Mouse (Mus musculus): ENCODE measurements around the gene Tes3-ps. TPM values are rescaled to one million over a fixed set of nuclear protein-coding genes. Genes with fewer than 3 reads are reported as not detected.

Gene Tes3-ps
- polyA plus RNA-seq (2015; fragmentation: Nextera tagmentation; extraction: Ambion mirVana), result 0.84 and 0.92 TPM in 2 replicates

DNA sequence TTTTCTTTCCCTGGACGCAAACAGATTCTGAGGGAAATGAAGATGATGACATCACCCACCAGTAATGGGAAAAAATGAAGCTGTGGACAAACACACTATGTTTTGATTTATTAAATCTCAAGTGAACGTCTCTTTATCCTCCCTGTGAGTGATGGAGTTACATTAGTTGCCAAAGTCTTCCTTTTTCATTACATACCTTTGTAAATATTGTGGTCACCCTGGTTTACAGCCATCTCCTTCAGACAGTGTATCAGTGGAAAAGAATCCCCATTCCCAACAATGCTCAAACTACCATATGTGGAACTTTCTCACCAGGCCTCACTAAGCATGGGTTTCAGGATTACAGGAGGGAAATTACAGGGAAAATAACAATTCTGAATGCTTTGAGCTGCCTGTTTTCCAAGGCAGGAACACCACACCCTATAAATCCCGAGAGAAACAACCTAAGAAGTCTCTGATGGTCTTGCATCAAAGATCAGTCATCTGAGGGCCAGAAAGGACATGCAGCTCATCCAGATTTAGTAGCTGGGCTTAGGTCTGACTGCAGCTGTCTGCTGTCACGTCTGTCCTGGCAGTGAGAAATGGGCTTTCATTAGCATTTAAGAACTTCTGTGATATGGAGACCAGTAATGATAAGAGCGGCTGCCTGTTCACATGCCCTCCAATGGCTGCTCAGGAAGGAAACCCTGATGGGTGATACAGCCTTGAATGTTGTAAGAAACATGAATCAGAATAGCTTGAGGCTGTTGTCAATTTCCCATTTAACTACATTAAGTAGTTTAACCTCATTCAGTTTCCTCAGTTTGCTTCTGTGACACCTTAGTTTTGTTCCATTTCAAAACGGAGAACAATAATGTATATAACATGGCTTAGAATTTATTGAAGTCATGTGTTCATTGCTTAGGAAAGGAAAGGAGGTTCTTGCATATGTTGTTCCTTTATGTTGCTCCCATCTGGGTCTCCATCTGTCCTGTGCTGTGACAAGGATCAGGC, at the start of gene Tes3-ps:
Tes3-ps (plus strand) TSS at position 943 of the 993 bp plus-strand sequence.
- Histone ChIP-seq H3K36me3 (no peaks in the 10 kb centered on the region), H3K9me3 (replicated peaks) (no peaks in the 10 kb centered on the region), H3K27ac (no peak within 1 kb of the TSS), H3K27me3 (no peaks in the 10 kb centered on the region), H3K4me3 (replicated peaks) (no peak within 1 kb of the TSS), H3K4me2 (no peak within 1 kb of the TSS), H3K9ac (no peak within 1 kb of the TSS), H3K4me1 (0 out of 2 replicates have a peak, but pooled peaks cover 2% of the 10 kb centered on the region)
- 63% methylated on average over 6 of the region's 6 CpGs for WGBS
- ATAC-seq (replicated peaks; ENCODE audit: low FRiP score), result no peak

DNA sequence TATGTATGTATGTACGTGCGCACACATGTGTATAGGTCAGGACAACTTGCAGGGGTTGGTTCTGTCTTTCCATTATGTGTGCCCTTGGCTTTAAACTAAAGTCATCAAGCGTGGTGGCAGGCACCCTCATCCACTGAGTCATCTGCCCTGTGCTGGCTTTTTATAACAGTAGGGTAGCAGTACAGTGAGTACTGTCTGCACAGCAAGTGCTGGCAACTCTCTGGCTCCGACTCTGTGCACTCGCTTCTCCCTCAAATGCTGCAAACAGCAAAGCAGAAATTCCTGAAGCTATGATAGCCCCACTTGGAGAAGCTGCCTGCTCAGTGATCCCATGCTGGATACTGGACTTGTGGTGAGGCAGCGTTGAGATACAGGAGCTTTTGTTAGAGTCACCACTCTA, 48.7 kb upstream of the Tes3-ps start:
- 95% methylated on average over 6 of the region's 6 CpGs for WGBS

DNA sequence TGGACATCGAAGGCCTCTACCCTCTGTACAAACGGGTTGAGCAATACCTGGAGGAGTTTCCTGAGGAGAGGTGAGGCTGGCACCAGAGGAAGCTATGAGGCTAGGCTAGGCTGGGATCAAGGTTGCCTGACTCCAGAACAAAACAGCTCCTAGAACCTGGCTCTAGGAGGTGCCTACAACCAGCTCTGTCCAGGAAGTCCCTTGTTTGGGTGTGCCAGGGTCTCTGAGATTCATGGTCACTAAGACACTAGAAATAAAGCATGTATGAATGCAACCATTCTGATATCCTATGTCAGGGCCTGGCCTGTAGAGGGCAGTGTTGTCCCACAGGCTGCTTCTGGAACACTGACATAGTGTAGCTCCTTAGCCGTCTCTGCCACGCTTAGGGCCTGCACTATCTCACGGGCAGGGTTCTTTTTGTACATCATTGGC, 43.8 kb upstream of the Tes3-ps start:
- peak; percentile 56; the same call in 1 of the 2 replicates for ATAC-seq (replicated peaks; ENCODE audit: low FRiP score)
- Histone ChIP-seq H3K9ac (no peak overlapping the region), H3K27me3 (no peaks in the 10 kb centered on the region), H3K9me3 (replicated peaks) (no peaks in the 10 kb centered on the region), H3K4me3 (replicated peaks) (no peak overlapping the region), H3K36me3 (peaks cover 67% of the 10 kb centered on the region), H3K27ac (no peak overlapping the region), H3K4me2 (no peak overlapping the region), H3K4me1 (no peaks in the 10 kb centered on the region)
- 45% methylated on average over 5 of the region's 5 CpGs for WGBS

More for the DNA sequence above, 48.7 kb upstream of the Tes3-ps start:
- H3K27ac ChIP-seq, result no peak overlapping the region
- no peak overlapping the region for H3K4me3 ChIP-seq (replicated peaks)
- H3K4me2 ChIP-seq, result no peak overlapping the region
- H3K9ac ChIP-seq, result no peak overlapping the region
- no peak for ATAC-seq (replicated peaks; ENCODE audit: low FRiP score)
- peaks cover 57% of the 10 kb centered on the region for H3K36me3 ChIP-seq
- no peaks in the 10 kb centered on the region for H3K27me3 ChIP-seq
- H3K9me3 ChIP-seq (replicated peaks), result no peaks in the 10 kb centered on the region
- no peaks in the 10 kb centered on the region for H3K4me1 ChIP-seq

DNA sequence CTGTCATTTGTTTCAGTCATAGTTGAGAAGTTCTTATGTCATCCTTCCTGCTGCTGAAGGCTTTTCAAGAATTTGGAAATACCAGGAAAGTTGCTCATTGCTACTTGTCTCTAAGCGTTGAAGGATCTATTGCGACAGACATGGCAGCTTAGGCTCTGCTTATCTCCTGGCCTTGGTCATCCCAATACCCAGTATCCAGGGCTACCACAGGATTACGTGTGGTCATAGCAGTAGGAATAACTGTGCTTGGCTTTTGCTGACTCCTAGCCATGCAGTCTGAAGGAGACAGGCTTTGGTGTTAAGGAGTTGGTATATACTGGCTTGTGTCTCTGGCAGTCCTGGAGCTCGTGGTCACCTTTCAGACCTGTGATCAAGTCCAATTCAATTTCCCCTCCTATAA, 32.8 kb upstream of the Tes3-ps start:
- WGBS, result 86% methylated on average over 4 of the region's 4 CpGs
- Histone ChIP-seq H3K4me1 (no peaks in the 10 kb centered on the region), H3K36me3 (peaks cover 72% of the 10 kb centered on the region), H3K4me3 (replicated peaks) (no peak overlapping the region), H3K9ac (no peak overlapping the region), H3K27me3 (no peaks in the 10 kb centered on the region), H3K27ac (no peak overlapping the region), H3K4me2 (no peak overlapping the region), H3K9me3 (replicated peaks) (no peaks in the 10 kb centered on the region)
- no peak for ATAC-seq (replicated peaks; ENCODE audit: low FRiP score)

DNA sequence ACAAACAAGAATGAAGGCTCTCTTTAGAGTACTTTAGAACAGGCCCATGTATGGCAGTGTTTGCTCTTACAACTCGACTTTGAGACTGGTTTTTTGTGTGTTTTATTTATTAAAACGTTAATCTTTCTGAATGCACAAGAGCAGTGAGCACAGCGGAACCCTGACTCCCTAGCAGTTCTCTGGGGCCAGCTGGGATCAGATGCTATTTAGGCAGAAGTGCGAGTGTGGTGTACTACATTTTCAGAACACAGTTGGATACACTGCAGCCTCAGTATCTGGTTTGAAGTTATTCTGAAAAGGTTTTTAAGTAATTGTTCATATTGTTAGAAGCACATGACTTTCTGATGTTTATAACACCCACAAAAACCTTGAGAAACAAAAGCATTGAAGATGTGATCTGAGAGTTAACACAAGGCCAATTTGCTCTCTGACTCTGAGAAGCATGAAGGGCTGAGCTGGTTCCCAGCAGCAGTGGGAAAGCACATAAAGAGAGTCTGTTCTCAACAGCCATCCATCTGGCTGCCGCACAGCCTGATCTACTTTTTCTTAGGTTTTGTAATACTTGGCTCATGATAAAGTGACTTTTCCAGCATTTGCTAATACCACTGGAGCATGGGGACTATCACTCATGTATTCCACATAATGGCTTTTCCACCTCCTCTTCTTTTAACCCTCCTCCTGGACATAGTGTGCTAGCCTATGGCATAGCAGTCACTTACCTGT, 32.3 kb upstream of the Tes3-ps start:
- H3K27ac ChIP-seq, result no peak overlapping the region
- H3K9me3 ChIP-seq (replicated peaks), result no peaks in the 10 kb centered on the region
- no peaks in the 10 kb centered on the region for H3K27me3 ChIP-seq
- peaks cover 77% of the 10 kb centered on the region for H3K36me3 ChIP-seq
- WGBS, result 68% methylated on average over 5 of the region's 5 CpGs
- H3K4me1 ChIP-seq, result no peaks in the 10 kb centered on the region
- no peak overlapping the region for H3K4me2 ChIP-seq
- no peak overlapping the region for H3K4me3 ChIP-seq (replicated peaks)
- ATAC-seq (replicated peaks; ENCODE audit: low FRiP score), result no peak
- H3K9ac ChIP-seq, result no peak overlapping the region

DNA sequence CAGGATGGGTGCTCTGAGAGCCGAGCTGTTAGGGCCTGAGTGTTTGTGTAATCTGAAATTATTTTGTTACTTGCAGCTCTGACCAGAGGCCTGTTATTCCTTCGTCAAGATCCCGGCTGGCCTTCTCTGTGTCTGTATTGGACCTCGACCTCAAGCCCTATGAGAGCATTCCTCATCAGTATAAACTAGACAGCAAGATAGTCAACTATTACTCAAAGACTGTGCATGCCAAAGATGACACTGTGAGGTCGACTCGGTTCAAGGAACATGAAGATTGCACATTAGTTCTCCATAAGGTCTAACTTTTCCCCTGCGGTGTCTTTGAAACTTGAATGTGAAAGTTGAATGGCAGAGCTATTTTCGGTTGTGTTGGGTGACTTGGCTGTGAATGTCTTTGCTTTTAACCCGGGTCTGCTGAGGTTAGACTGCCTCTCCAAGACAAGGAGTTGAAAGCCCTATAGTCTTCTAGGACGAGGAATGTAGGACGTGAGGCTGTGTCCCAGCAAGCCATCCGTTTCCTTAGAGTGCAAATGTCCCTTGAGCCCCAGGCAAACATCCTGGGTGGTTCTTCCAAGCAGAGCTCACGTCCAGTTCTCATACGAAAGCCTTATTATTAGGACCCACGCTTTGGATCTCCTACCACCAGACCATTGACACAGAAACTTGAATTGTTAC, 31.5 kb upstream of the Tes3-ps start:
- Histone ChIP-seq H3K27ac (no peak overlapping the region), H3K4me1 (peaks cover under 1% of the 10 kb centered on the region; the same call in 1 of the 2 replicates), H3K9me3 (replicated peaks) (no peaks in the 10 kb centered on the region), H3K4me2 (no peak overlapping the region), H3K27me3 (no peaks in the 10 kb centered on the region), H3K9ac (no peak overlapping the region), H3K36me3 (peaks cover 71% of the 10 kb centered on the region), H3K4me3 (replicated peaks) (no peak overlapping the region)
- WGBS, result 87% methylated on average over 15 of the region's 15 CpGs
- no peak for ATAC-seq (replicated peaks; ENCODE audit: low FRiP score)

DNA sequence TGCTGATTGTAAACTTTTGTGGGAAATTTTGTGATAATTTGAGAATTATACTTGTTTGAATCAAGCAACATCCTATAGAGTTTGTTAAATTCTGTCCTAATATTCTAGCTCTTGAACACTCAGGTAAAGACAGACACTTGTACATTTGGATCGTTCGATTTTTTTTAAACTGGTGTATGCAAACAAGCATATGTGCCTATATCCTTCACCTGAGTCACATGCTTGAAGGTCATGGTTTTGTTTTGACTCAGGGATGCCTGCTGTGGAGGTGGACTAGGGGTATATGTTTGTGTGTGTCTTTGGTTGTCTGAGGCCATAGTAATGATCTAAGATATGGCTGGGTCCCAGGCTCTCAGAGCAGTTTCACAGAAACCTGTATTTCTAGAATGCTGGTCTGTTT, 30.2 kb upstream of the Tes3-ps start:
- Histone ChIP-seq H3K9ac (no peak overlapping the region), H3K4me3 (replicated peaks) (no peak overlapping the region), H3K4me1 (peaks cover 5% of the 10 kb centered on the region; the same call in 1 of the 2 replicates), H3K27ac (no peak overlapping the region), H3K4me2 (no peak overlapping the region), H3K27me3 (no peaks in the 10 kb centered on the region), H3K9me3 (replicated peaks) (no peaks in the 10 kb centered on the region), H3K36me3 (peaks cover 64% of the 10 kb centered on the region)
- no peak for ATAC-seq (replicated peaks; ENCODE audit: low FRiP score)
- 92% methylated on average over 2 of the region's 2 CpGs for WGBS

DNA sequence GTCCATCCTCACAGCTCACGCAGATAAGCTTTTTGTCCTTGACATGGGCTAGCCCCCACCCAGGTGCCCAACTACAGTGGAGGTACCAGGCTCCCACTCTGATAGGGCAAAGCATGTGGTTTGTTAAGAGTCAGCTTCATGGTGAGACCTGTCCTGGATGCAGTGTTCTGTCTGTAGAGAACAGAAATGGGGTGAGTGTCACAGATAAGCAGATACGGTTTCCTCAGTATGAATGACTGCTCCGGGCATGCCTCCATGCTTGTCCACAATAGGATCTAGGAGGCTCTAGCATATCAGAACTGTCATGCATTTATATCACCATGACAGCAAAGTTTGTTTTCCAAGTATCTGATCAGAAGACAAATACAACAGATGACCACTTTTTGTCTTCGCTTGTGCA, 27.2 kb upstream of the Tes3-ps start:
- H3K4me3 ChIP-seq (replicated peaks), result no peak overlapping the region
- no peak for ATAC-seq (replicated peaks; ENCODE audit: low FRiP score)
- no peak overlapping the region for H3K4me2 ChIP-seq
- H3K27ac ChIP-seq, result no peak overlapping the region
- peaks cover 46% of the 10 kb centered on the region for H3K36me3 ChIP-seq
- H3K9me3 ChIP-seq (replicated peaks), result no peaks in the 10 kb centered on the region
- H3K9ac ChIP-seq, result no peak overlapping the region
- WGBS, result 93% methylated on average over 4 of the region's 4 CpGs
- no peaks in the 10 kb centered on the region for H3K27me3 ChIP-seq
- H3K4me1 ChIP-seq, result peaks cover 5% of the 10 kb centered on the region; the same call in 1 of the 2 replicates

DNA sequence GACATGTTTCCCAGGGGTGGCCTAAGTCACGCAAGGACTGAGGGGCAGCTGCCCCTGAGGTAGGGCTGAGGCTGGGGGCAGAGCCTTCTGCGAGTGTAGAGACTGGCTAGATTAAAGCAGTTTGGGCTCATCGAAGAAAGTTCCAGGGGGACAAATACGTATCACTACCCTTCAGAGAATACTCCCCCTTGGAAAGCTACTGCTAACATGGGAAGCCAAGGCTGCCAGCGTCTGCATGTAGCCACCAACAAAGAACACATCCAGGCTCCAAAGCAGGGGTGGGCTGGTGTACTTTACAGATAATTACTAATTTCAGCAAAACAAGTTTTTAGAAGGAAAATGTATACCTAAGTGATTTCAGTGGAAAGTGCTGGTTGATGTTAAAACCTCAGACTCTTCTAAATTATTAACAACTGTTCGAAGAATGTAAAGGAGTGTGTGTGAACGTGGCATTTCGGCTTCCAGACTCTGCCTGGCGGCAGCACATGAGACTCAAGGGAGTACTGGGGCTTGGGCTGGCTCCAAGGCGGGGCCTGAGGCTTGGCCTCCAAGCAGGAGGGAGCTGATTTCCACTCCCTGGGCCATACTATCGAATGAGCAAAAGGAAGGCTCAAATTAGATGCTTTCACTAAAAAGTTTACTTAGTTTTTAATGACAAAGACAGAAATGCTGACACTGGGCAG, 26.6 kb upstream of the Tes3-ps start:
- Histone ChIP-seq H3K27me3 (no peaks in the 10 kb centered on the region), H3K4me3 (replicated peaks) (no peak overlapping the region), H3K9me3 (replicated peaks) (no peaks in the 10 kb centered on the region), H3K27ac (peak overlapping the region; percentile 51), H3K9ac (no peak overlapping the region), H3K4me1 (peaks cover 5% of the 10 kb centered on the region; the same call in 1 of the 2 replicates), H3K4me2 (no peak overlapping the region), H3K36me3 (peaks cover 39% of the 10 kb centered on the region)
- 72% methylated on average over 11 of the region's 11 CpGs for WGBS
- no peak for ATAC-seq (replicated peaks; ENCODE audit: low FRiP score)

DNA sequence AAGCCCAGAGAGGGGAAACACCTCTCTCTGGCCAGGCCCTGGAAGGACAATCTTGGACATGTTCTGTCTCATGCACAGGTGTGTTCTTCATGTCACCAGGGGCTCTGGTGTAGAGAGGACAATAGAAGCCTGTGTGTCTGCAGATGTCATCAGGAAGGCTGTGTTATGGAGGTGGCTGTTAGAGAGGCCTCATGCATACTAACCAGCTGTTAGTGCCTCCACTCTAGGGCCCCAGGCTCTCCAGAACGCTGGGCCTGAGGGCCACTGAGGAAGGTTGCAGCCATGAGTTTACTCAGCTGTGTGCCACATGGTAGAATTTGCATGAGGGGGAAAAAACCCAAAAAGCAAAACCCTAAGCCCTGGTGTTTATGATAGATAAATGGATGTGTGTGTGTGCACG, 25.5 kb upstream of the Tes3-ps start:
- no peaks in the 10 kb centered on the region for H3K27me3 ChIP-seq
- H3K9me3 ChIP-seq (replicated peaks), result no peaks in the 10 kb centered on the region
- 68% methylated on average over 2 of the region's 2 CpGs for WGBS
- peaks cover 5% of the 10 kb centered on the region; the same call in 1 of the 2 replicates for H3K4me1 ChIP-seq
- H3K27ac ChIP-seq, result no peak overlapping the region
- H3K4me2 ChIP-seq, result no peak overlapping the region
- H3K36me3 ChIP-seq, result peaks cover 29% of the 10 kb centered on the region
- no peak overlapping the region for H3K4me3 ChIP-seq (replicated peaks)
- no peak overlapping the region for H3K9ac ChIP-seq
- no peak for ATAC-seq (replicated peaks; ENCODE audit: low FRiP score)

DNA sequence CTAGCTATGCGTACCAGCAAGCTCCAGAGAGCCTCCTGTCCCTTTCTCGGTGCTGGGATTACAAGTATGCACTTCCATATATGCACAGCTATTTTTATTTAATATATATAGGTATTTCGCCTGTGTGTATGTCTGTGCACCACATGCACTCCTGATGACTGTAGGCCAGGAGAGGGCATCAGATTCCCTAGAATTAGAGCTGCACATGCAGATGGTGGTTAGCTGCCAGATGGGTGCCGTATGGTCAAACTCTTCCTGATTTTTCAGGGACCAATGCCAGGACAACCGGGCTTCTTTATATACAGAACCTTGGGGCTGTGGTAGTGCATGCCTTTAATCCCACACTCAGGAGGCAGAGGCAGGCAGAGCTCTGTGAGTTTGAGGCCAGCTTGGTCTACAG, 24.1 kb upstream of the Tes3-ps start:
- no peaks in the 10 kb centered on the region for H3K27me3 ChIP-seq
- no peak overlapping the region for H3K9ac ChIP-seq
- peaks cover 18% of the 10 kb centered on the region for H3K36me3 ChIP-seq
- ATAC-seq (replicated peaks; ENCODE audit: low FRiP score), result no peak
- no peak overlapping the region for H3K27ac ChIP-seq
- H3K9me3 ChIP-seq (replicated peaks), result no peaks in the 10 kb centered on the region
- no peak overlapping the region for H3K4me2 ChIP-seq
- peaks cover 5% of the 10 kb centered on the region; the same call in 1 of the 2 replicates for H3K4me1 ChIP-seq
- WGBS, result 90% methylated on average over 5 of the region's 5 CpGs
- no peak overlapping the region for H3K4me3 ChIP-seq (replicated peaks)
